Mouse (Mus musculus): ENCODE measurements at regions not wholly inside any gene's neighbourhood (a gene's known extent, or its start where the extent isn't known, plus 50 kb on each side); places are given as distances from the start of the nearest gene placed in this dataset.
"Not testable (repeated sequence)": the region's sequence is repeated elsewhere in the genome, so short reads cannot be mapped to it uniquely, and the experiment has no call there.

- TF ChIP-seq POLR2A (IDR thresholded peaks at IDR 0.05; ENCODE audit: low read depth, low read length); CTCF (IDR thresholded peaks at IDR 0.05; ENCODE audit: borderline replicate concordance, insufficient read depth, low read length): not testable (repeated sequence)
Measured at GRCm38 (mm10) chr10:22592189-22592603, 52.6 kb upstream of the Slc2a12 start.
